Mouse (Mus musculus) cerebellum, adult 2 months (tissue): ENCODE results near the gene Cfap299.

Experiments
- CTCF ChIP-seq: fragments of 200-500 bp; IDR thresholded peaks from 2 replicates; pipeline ENCODE4 v1.5.1; 2011; ENCODE audit warnings: low read depth, mild to moderate bottlenecking, control low read depth, low read length, moderate library complexity, borderline replicate concordance; ENCODE audit not compliant: insufficient read depth
- POLR2A ChIP-seq: fragments of 200-500 bp; IDR thresholded peaks from 2 replicates; pipeline ENCODE4 v1.6.1; 2011; ENCODE audit warnings: low read length, control low read depth, borderline replicate concordance; ENCODE audit not compliant: insufficient read depth

DNA sequence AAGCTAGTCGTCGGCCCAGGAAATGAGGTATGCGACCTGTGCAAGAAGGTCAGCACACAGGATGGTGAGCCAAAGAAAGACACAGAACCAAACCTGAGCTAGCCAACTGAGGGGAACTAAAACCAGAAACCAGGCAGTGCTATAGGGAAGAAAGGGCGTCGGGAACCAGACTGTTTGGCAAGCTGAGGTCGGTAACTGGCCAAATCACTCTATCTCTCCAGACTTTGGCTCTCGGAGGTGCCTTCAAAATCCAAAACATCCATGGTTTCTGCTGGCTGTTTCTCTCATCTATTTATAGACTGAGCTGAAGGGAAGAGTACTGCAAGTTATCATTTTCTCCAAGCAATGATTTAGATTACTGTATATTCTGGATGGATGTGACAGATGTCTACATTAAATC, 477.9 kb downstream of the Cfap299 start:
- TF ChIP-seq CTCF (no peak), POLR2A (no peak)
